Mouse (Mus musculus) ovary, adult 10 weeks (tissue): ENCODE results near the gene Serpina1a. TPM values are rescaled to one million over a fixed set of nuclear protein-coding genes. Genes with fewer than 3 reads are reported as not detected.

ENCODE experiments used
- polyA plus RNA-seq: library from polyadenylated mRNA; stranded (reverse); fragments of 350-450 nt; fragmentation: Illumina TruSeq; extraction: RNeasy Lipid Tissue Mini Kit (QIAGEN cat#74804); gene quantifications from one replicate; pipeline ENCODE4 v1.2.3, GENCODE M21; 2014

The Serpina1a gene
- polyA plus RNA-seq: not detected

GRCm38 (mm10) chr12:103863101-103863974 is at the start of gene Serpina1a:
Serpina1a (minus strand) TSS chr12:103863562.

GRCm38 (mm10) chr12:103904837-103905340 is 41.5 kb upstream of the Serpina1a start, which contains the start of gene Serpina1c:
Serpina1c (minus strand) TSS chr12:103904887.

GRCm38 (mm10) chr12:103830273-103830672 is 33.1 kb downstream of the Serpina1a start, which contains the start of gene Serpina1b:
Serpina1b (minus strand) TSS chr12:103830373.

Other genes starting within 250 kb of the Serpina1a start
- gene Serpina10, start 232.1 kb downstream of the Serpina1a start, polyA plus RNA-seq: not detected
- 0.57 TPM for gene Serpina6, start 206.3 kb downstream of the Serpina1a start, polyA plus RNA-seq
- gene Serpina16, start 187.4 kb downstream of the Serpina1a start, polyA plus RNA-seq: not detected
- not detected for gene Serpina1f, start 168.0 kb downstream of the Serpina1a start, polyA plus RNA-seq
- not detected for gene Serpina1d, start 90.0 kb downstream of the Serpina1a start, polyA plus RNA-seq
- not detected for gene Serpina1b, start 33.2 kb downstream of the Serpina1a start, polyA plus RNA-seq
- not detected for gene Serpina1c, start 41.3 kb upstream of the Serpina1a start, polyA plus RNA-seq
- 20.9 TPM for gene Serpina1e, start 95.4 kb upstream of the Serpina1a start, polyA plus RNA-seq
- not detected for gene Serpina11, start 126.4 kb upstream of the Serpina1a start, polyA plus RNA-seq
- gene Serpina9, start 150.2 kb upstream of the Serpina1a start, polyA plus RNA-seq: 0.40 TPM
- gene Serpina12, start 180.9 kb upstream of the Serpina1a start, polyA plus RNA-seq: not detected
- gene Serpina5, start 237.6 kb upstream of the Serpina1a start, polyA plus RNA-seq: 138 TPM
- 2.9 TPM for gene Serpina3a, start 249.2 kb upstream of the Serpina1a start, polyA plus RNA-seq